Mouse (Mus musculus): ENCODE data around the gene Adssl1. TPM values are rescaled to one million over a fixed set of nuclear protein-coding genes. Genes with fewer than 3 reads are reported as not detected.

The Adssl1 gene
- total and polyA plus RNA-seq, 2 experiments from 2014 or later = 2.6 to 8.4 TPM

DNA sequence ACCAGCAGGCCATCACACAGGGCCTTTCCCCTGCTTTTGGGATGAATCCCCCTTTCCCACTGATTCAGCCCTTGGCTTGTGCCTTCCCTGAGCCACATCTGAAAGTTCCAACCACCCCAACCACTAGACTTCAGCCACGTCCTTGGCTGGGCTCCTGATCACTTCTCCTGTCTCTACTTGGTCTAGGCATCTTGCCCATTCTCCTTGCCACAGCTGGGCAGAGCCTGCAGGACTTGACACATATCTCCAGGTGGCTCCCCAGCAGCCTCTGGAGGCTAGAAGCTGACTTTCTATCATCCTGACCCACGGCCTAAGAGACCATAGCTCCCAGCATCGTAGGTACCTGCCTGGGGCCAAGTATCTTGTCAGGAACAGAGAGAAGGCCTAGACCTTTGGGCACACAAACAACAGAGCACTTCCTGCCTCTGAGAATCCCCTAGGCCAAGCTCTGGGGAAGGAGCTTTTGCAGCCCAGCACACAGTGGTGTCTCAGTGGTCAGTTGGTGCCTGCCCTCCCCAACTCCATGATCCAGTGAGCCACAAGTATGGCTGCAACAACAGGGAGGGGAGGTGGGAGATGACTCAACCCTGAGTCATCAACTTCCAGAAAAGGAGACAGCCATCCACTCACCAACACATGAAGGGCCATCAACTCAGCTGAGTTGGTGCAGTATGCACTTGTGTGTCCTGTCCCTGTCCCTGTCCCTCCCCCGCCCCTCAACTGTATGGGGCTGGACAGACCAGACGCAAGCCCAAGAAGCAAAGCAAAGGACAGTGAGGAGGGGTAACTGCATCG lies 41.4 kb upstream of the Adssl1 start:
- no peak overlapping the region for H3K27ac ChIP-seq
- H3K4me1 ChIP-seq (ENCODE audit: insufficient read depth, low read length) = no peaks in the 10 kb centered on the region
- no peaks in the 10 kb centered on the region for H3K9me3 ChIP-seq (ENCODE audit: low read length)
- no peaks in the 10 kb centered on the region for H3K36me3 ChIP-seq (ENCODE audit: insufficient read depth, low read length)
- no peak overlapping the region for H3K9ac ChIP-seq (replicated peaks; ENCODE audit: low read length)
- WGBS = 58% methylated on average over 6 of the region's 6 CpGs
- no peak overlapping the region for H3K4me3 ChIP-seq (ENCODE audit: low read length)
- no peak overlapping the region for H3K4me2 ChIP-seq (ENCODE audit: low read depth, low read length)
- TF ChIP-seq CTCF (IDR thresholded peaks at IDR 0.05; ENCODE audit: low read depth) = no peak
- H3K27me3 ChIP-seq (ENCODE audit: insufficient read depth, low read length) = no peaks in the 10 kb centered on the region
- ATAC-seq = no peak
- no peak for DNase-seq (ENCODE audit: low spot score)

DNA sequence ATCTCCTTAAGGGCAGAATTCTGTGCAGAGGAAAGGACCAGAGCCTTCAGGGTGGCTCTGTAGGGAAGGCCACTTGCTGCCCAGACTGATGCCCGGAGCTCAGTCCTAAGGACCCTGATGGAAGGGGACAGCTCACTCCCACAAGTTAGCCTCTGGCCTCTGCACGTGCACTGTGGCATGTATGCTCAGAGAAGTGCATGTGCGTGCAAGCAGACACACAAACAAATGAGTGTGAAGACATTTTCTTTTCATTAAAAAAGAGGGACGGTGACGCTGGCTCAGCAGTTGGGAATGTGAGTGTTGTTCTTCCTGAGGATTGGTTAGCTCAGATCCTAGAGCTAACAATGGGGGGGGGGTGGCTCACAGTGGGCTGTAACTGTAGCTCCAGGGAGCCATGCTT lies 40.4 kb upstream of the Adssl1 start:
- no peak for DNase-seq (ENCODE audit: low spot score)
- Histone ChIP-seq H3K9me3 (ENCODE audit: low read length) (no peaks in the 10 kb centered on the region), H3K36me3 (ENCODE audit: insufficient read depth, low read length) (no peaks in the 10 kb centered on the region), H3K4me3 (ENCODE audit: low read length) (no peak overlapping the region), H3K27ac (no peak overlapping the region), H3K27me3 (ENCODE audit: insufficient read depth, low read length) (no peaks in the 10 kb centered on the region), H3K4me1 (ENCODE audit: insufficient read depth, low read length) (no peaks in the 10 kb centered on the region), H3K4me2 (ENCODE audit: low read depth, low read length) (no peak overlapping the region), H3K9ac (replicated peaks; ENCODE audit: low read length) (no peak overlapping the region)
- no peak for ATAC-seq
- TF ChIP-seq CTCF (IDR thresholded peaks at IDR 0.05; ENCODE audit: low read depth) = no peak
- 45% methylated on average over 5 of the region's 5 CpGs for WGBS

DNA sequence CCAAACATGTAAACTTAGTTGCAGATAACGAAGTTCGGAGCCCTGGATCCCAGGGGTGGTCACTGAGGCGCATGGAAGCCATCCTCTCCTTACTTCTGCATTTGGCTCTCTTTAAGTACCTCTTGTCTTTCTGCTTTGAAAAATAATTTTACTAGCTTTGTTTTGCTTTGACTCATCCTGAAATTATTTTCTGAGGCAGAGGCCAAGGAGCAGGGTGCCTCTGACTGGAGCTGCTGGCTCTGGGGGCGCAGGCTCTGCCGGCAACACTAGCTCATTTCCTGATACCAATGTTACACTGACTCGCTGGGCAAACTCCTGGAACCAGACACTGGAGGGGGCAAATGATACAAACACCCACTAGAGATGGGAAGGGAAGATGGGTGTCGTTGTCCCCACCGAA lies 39.9 kb upstream of the Adssl1 start:
- Histone ChIP-seq H3K4me2 (ENCODE audit: low read depth, low read length) (no peak overlapping the region), H3K36me3 (ENCODE audit: insufficient read depth, low read length) (no peaks in the 10 kb centered on the region), H3K27me3 (ENCODE audit: insufficient read depth, low read length) (no peaks in the 10 kb centered on the region), H3K27ac (no peak overlapping the region), H3K9me3 (ENCODE audit: low read length) (no peaks in the 10 kb centered on the region), H3K9ac (replicated peaks; ENCODE audit: low read length) (no peak overlapping the region), H3K4me1 (ENCODE audit: insufficient read depth, low read length) (no peaks in the 10 kb centered on the region), H3K4me3 (ENCODE audit: low read length) (no peak overlapping the region)
- DNase-seq (ENCODE audit: low spot score) (no peak), ATAC-seq (no peak)
- no peak for TF ChIP-seq CTCF (IDR thresholded peaks at IDR 0.05; ENCODE audit: low read depth)
- WGBS = 81% methylated on average over 8 of the region's 8 CpGs

DNA sequence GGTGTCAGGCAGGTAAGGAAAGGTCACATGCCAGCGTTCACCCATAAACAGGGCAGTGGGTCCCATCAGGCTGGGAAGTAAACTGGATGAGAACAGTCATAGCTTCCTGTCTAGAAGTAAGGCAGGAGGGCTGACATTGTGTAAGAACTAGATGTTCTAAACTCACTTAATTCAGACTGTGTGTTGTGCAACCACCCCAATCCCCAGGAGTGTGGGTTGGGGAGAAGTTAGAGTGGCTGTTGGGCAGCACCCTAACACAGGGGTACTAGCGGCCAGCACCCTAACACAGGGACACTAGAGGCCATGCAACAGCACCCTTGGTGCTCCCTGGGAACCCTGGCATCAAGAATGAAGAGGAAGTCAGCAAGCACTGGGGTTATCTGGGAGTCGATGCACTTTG lies 38.7 kb upstream of the Adssl1 start:
- Histone ChIP-seq H3K4me1 (ENCODE audit: insufficient read depth, low read length) (no peaks in the 10 kb centered on the region), H3K4me3 (ENCODE audit: low read length) (no peak overlapping the region), H3K4me2 (ENCODE audit: low read depth, low read length) (no peak overlapping the region), H3K27me3 (ENCODE audit: insufficient read depth, low read length) (no peaks in the 10 kb centered on the region), H3K9ac (replicated peaks; ENCODE audit: low read length) (no peak overlapping the region), H3K36me3 (ENCODE audit: insufficient read depth, low read length) (no peaks in the 10 kb centered on the region), H3K9me3 (ENCODE audit: low read length) (no peaks in the 10 kb centered on the region), H3K27ac (no peak overlapping the region)
- no peak for DNase-seq (ENCODE audit: low spot score)
- TF ChIP-seq CTCF (IDR thresholded peaks at IDR 0.05; ENCODE audit: low read depth) = no peak
- WGBS = 85% methylated on average over 3 of the region's 3 CpGs
- no peak for ATAC-seq

DNA sequence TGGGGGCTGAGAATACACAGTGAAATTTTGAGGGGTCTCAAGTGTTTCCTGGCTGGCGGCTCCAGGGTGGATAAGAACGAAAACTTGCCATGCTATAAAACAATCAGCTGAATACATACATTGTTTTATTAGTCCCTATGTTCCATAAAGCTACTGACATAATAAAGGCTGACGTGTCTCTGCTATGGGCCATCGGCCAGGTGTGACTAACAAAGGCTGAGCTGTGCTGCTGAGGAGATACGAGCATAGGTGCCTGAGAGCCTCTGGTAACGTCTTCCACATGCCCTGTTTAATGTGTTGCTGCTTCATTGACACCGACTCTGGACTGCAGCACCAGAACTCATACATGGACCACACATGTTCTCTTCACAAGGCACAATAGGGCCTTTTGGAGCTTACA lies 34.9 kb upstream of the Adssl1 start:
- no peak for DNase-seq (ENCODE audit: low spot score)
- H3K4me2 ChIP-seq (ENCODE audit: low read depth, low read length) = no peak overlapping the region

DNA sequence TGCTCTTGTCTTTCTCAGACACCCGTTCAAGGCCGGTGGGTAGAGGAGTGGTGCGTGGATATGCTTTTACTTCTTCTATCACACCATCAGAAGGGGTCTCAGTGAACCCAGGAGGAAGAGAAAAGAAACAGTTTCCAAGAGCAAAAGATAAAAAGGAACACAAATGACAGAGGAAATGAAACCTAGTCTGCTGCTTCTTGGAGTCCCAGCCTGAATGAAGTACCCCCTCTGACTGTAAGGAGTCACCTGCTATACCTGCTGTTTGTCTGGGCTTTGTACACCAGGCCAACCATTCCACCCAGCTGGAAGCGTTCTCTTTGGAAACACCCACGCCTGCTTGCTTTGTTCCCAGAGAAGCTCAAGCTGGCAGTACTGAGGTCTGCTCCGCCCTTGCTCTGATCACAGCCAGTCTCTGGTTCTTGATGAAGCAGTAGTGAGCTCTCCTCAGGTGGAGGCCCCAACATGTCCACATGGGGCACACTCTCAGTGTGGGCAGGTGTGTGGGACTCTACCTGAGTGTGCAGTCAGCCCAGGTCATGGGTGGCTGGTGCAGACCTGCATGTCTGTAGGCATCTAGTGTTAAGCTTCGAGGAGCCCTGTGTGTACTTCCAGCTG lies 33.8 kb upstream of the Adssl1 start:
- Histone ChIP-seq H3K4me2 (ENCODE audit: low read depth, low read length) (no peak overlapping the region), H3K9me3 (ENCODE audit: low read length) (no peaks in the 10 kb centered on the region), H3K27ac (no peak overlapping the region), H3K27me3 (ENCODE audit: insufficient read depth, low read length) (peaks cover 9% of the 10 kb centered on the region; the same call in 1 of the 2 replicates), H3K4me3 (ENCODE audit: low read length) (no peak overlapping the region), H3K4me1 (ENCODE audit: insufficient read depth, low read length) (0 out of 2 replicates have a peak, but pooled peaks cover 4% of the 10 kb centered on the region), H3K9ac (replicated peaks; ENCODE audit: low read length) (no peak overlapping the region), H3K36me3 (ENCODE audit: insufficient read depth, low read length) (no peaks in the 10 kb centered on the region)
- ATAC-seq (no peak), DNase-seq (ENCODE audit: low spot score) (no peak)
- TF ChIP-seq CTCF (IDR thresholded peaks at IDR 0.05; ENCODE audit: low read depth) = no peak
- 67% methylated on average over 7 of the region's 7 CpGs for WGBS

More for the DNA sequence above, 34.9 kb upstream of the Adssl1 start:
- Histone ChIP-seq H3K27me3 (ENCODE audit: insufficient read depth, low read length) (peaks cover 9% of the 10 kb centered on the region; the same call in 1 of the 2 replicates), H3K9me3 (ENCODE audit: low read length) (no peaks in the 10 kb centered on the region), H3K4me1 (ENCODE audit: insufficient read depth, low read length) (0 out of 2 replicates have a peak, but pooled peaks cover 4% of the 10 kb centered on the region), H3K27ac (no peak overlapping the region), H3K36me3 (ENCODE audit: insufficient read depth, low read length) (no peaks in the 10 kb centered on the region), H3K9ac (replicated peaks; ENCODE audit: low read length) (no peak overlapping the region), H3K4me3 (ENCODE audit: low read length) (no peak overlapping the region)
- TF ChIP-seq CTCF (IDR thresholded peaks at IDR 0.05; ENCODE audit: low read depth) = no peak
- 72% methylated on average over 7 of the region's 7 CpGs for WGBS
- no peak for ATAC-seq
